Mouse (Mus musculus): ENCODE data around the gene Rpl38.

Gene Rpl38

GRCm38 (mm10) chr11:114668301-114668710 lies at the start of gene Rpl38:
TSS of gene Rpl38 (plus strand) at chr11:114668524.
- peak; percentile 95 to 97 for DNase-seq

GRCm38 (mm10) chr11:114618697-114619417 lies 49.5 kb upstream of the Rpl38 start:
- DNase-seq = no peak

GRCm38 (mm10) chr11:114626071-114626690 lies 42.1 kb upstream of the Rpl38 start:
- peak in 1 of 2 experiments; percentile 5 for DNase-seq

GRCm38 (mm10) chr11:114627036-114627435 lies 41.3 kb upstream of the Rpl38 start:
- DNase-seq = no peak

GRCm38 (mm10) chr11:114628032-114628431 lies 40.3 kb upstream of the Rpl38 start:
- DNase-seq = peak in 1 of 2 experiments; percentile 30

GRCm38 (mm10) chr11:114630044-114630443 lies 38.3 kb upstream of the Rpl38 start:
- no peak for DNase-seq

GRCm38 (mm10) chr11:114632266-114632665 lies 36.1 kb upstream of the Rpl38 start:
- DNase-seq = no peak

- peak; percentile 74 to 88 for DNase-seq
These were observed 32.0 kb upstream of the Rpl38 start for GRCm38 (mm10) chr11:114636292-114636691.

GRCm38 (mm10) chr11:114636727-114637505 lies 31.4 kb upstream of the Rpl38 start:
- peak in 1 of 2 experiments; percentile 59 for DNase-seq

GRCm38 (mm10) chr11:114638647-114639290 lies 29.6 kb upstream of the Rpl38 start:
- no peak for DNase-seq

GRCm38 (mm10) chr11:114639681-114640103 lies 28.6 kb upstream of the Rpl38 start:
- no peak for DNase-seq

GRCm38 (mm10) chr11:114640658-114641057 lies 27.7 kb upstream of the Rpl38 start:
- DNase-seq = no peak

- DNase-seq = no peak
These were observed 27.2 kb upstream of the Rpl38 start for GRCm38 (mm10) chr11:114641136-114641535.

- DNase-seq = no peak
These were observed 26.1 kb upstream of the Rpl38 start for GRCm38 (mm10) chr11:114642184-114642583.

- DNase-seq = no peak
These were observed 25.4 kb upstream of the Rpl38 start for GRCm38 (mm10) chr11:114642926-114643325.

GRCm38 (mm10) chr11:114644122-114644521 lies 24.2 kb upstream of the Rpl38 start:
- no peak for DNase-seq

- no peak for DNase-seq
These were observed 18.8 kb upstream of the Rpl38 start for GRCm38 (mm10) chr11:114649510-114649909.

GRCm38 (mm10) chr11:114652531-114652930 lies 15.8 kb upstream of the Rpl38 start:
- no peak for DNase-seq

- no peak for DNase-seq
These were observed 14.7 kb upstream of the Rpl38 start for GRCm38 (mm10) chr11:114653664-114654063.

GRCm38 (mm10) chr11:114654552-114654951 lies 13.8 kb upstream of the Rpl38 start:
- DNase-seq = no peak

- no peak for DNase-seq
These were observed 12.8 kb upstream of the Rpl38 start for GRCm38 (mm10) chr11:114655350-114656008.

- DNase-seq = no peak
These were observed 11.2 kb upstream of the Rpl38 start for GRCm38 (mm10) chr11:114656994-114657644.
